Mouse (Mus musculus): ENCODE measurements around the gene Efcab5. TPM values are rescaled to one million over a fixed set of nuclear protein-coding genes. Genes with fewer than 3 reads are reported as not detected.
A peak's percentile ranks its signal among the peaks of the same experiment; 100 is the strongest.
"Not testable (repeated sequence)": the region's sequence is repeated elsewhere in the genome, so short reads cannot be mapped to it uniquely, and the experiment has no call there.

Efcab5 gene
- polyA plus RNA-seq, 1 experiment from 2014 or later: 0.15 TPM

DNA sequence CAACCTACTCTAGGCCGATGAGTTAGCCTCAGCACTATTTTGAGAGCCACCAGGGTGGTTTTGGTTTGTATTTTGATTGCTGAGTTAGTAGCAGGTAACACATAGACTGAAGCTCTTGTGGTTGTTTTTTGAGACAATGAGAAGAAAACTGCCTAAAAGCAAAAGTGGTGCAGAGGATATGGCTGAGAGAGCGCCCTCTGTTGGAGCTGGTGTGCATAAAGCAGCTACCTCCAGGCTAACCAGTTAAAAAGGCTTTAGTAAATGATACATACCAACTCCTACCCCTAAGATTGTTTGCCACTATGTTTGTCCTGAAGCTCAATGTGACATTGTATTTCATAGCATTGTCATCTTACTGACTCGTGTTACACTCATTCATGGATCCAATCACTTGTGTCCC lies 56.2 kb downstream of the Efcab5 start:
- no peaks in the 10 kb centered on the region for H3K36me3 ChIP-seq (ENCODE audit: control insufficient read depth, insufficient read depth, low read length)
- H3K4me1 ChIP-seq (replicated peaks; ENCODE audit: control insufficient read depth, insufficient read depth): no peaks in the 10 kb centered on the region
- no peaks in the 10 kb centered on the region for H3K27me3 ChIP-seq (ENCODE audit: control insufficient read depth, insufficient read depth, low read length)
- H3K4me2 ChIP-seq (replicated peaks; ENCODE audit: low read depth): no peak overlapping the region
- 57% methylated on average over 3 of the region's 3 CpGs for WGBS
- no peak for DNase-seq (ENCODE audit: low spot score)
- H3K9ac ChIP-seq (ENCODE audit: low read length): no peak overlapping the region
- no peak for ATAC-seq (ENCODE audit: low FRiP score, low TSS enrichment)
- no peak overlapping the region for H3K27ac ChIP-seq (replicated peaks)
- no peaks in the 10 kb centered on the region for H3K9me3 ChIP-seq (ENCODE audit: control insufficient read depth, low read length)
- TF ChIP-seq EP300 (optimal IDR thresholded peaks at IDR 0.05) (no peak), CTCF (IDR thresholded peaks at IDR 0.05; ENCODE audit: low read depth) (peak; percentile 61)
- no peak overlapping the region for H3K4me3 ChIP-seq (ENCODE audit: low read depth, low read length)

DNA sequence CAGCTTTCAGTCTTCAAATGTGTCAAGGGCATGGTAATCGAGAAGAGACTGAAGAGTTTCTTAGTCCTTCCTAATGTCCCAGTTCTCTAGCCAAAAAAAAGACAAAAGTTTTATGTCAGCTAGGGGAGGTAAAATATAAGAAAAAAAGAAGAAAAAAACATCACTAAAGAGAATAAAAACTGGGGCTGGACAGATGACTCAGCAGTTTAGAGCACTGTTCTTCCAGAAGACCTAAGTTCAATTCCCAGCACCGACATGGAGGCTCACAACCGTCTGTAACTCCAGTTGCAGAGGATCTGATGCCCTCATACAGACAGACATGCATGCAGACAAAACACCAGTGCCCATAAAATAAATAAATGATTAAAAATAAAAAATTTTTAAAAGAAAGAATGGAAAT lies 60.2 kb downstream of the Efcab5 start:
- Histone ChIP-seq H3K9me3 (ENCODE audit: control insufficient read depth, low read length) (no peaks in the 10 kb centered on the region), H3K27me3 (ENCODE audit: control insufficient read depth, insufficient read depth, low read length) (no peaks in the 10 kb centered on the region), H3K4me3 (ENCODE audit: low read depth, low read length) (no peak overlapping the region), H3K4me2 (replicated peaks; ENCODE audit: low read depth) (no peak overlapping the region), H3K36me3 (ENCODE audit: control insufficient read depth, insufficient read depth, low read length) (no peaks in the 10 kb centered on the region), H3K9ac (ENCODE audit: low read length) (no peak overlapping the region), H3K4me1 (replicated peaks; ENCODE audit: control insufficient read depth, insufficient read depth) (no peaks in the 10 kb centered on the region), H3K27ac (replicated peaks) (no peak overlapping the region)
- 87% methylated on average over 3 of the region's 3 CpGs for WGBS
- DNase-seq (ENCODE audit: low spot score) (no peak), ATAC-seq (ENCODE audit: low FRiP score, low TSS enrichment) (no peak)
- TF ChIP-seq CTCF (IDR thresholded peaks at IDR 0.05; ENCODE audit: low read depth) (no peak), EP300 (optimal IDR thresholded peaks at IDR 0.05) (no peak)

- ATAC-seq (ENCODE audit: low FRiP score, low TSS enrichment) (no peak), DNase-seq (ENCODE audit: low spot score) (no peak)
- no peaks in the 10 kb centered on the region for H3K9me3 ChIP-seq (ENCODE audit: control insufficient read depth, low read length)
- TF ChIP-seq EP300 (optimal IDR thresholded peaks at IDR 0.05): no peak
- TF ChIP-seq CTCF (IDR thresholded peaks at IDR 0.05; ENCODE audit: low read depth): no peak
- no peaks in the 10 kb centered on the region for H3K36me3 ChIP-seq (ENCODE audit: control insufficient read depth, insufficient read depth, low read length)
- no peaks in the 10 kb centered on the region for H3K27me3 ChIP-seq (ENCODE audit: control insufficient read depth, insufficient read depth, low read length)
- no peak overlapping the region for H3K4me3 ChIP-seq (ENCODE audit: low read depth, low read length)
- no peak overlapping the region for H3K9ac ChIP-seq (ENCODE audit: low read length)
- no peaks in the 10 kb centered on the region for H3K4me1 ChIP-seq (replicated peaks; ENCODE audit: control insufficient read depth, insufficient read depth)
- no peak overlapping the region for H3K4me2 ChIP-seq (replicated peaks; ENCODE audit: low read depth)
- 68% methylated on average over 6 of the region's 6 CpGs for WGBS
- H3K27ac ChIP-seq (replicated peaks): no peak overlapping the region
These were observed 77.6 kb downstream of the Efcab5 start for GRCm38 (mm10) chr11:77111141-77111540.

DNA sequence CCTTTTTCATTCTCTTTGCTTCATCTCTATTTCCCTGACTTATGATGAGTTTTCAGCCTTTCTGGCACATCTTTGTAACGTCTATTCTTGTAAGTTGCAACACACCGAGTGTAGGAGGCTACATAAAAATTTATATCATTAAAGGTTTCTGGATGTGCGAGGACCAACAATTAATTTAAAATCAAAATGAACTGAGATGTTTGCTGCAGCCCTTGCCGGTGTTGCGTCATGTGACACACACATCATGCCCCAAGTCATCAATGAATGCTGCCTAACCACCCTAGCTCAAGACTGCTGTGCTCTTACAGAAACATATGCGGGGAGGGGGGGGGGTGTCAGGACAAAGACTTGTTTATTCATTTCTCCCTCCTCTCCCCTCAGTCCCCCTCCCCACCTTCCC lies 80.3 kb downstream of the Efcab5 start:
- WGBS: 91% methylated on average over 6 of the region's 6 CpGs
- no peaks in the 10 kb centered on the region for H3K27me3 ChIP-seq (ENCODE audit: control insufficient read depth, insufficient read depth, low read length)
- no peak overlapping the region for H3K4me3 ChIP-seq (ENCODE audit: low read depth, low read length)
- no peaks in the 10 kb centered on the region for H3K4me1 ChIP-seq (replicated peaks; ENCODE audit: control insufficient read depth, insufficient read depth)
- DNase-seq (ENCODE audit: low spot score) (no peak), ATAC-seq (ENCODE audit: low FRiP score, low TSS enrichment) (no peak)
- H3K9me3 ChIP-seq (ENCODE audit: control insufficient read depth, low read length): no peaks in the 10 kb centered on the region
- H3K27ac ChIP-seq (replicated peaks): no peak overlapping the region
- TF ChIP-seq EP300 (optimal IDR thresholded peaks at IDR 0.05): no peak
- H3K9ac ChIP-seq (ENCODE audit: low read length): no peak overlapping the region
- H3K4me2 ChIP-seq (replicated peaks; ENCODE audit: low read depth): no peak overlapping the region
- H3K36me3 ChIP-seq (ENCODE audit: control insufficient read depth, insufficient read depth, low read length): no peaks in the 10 kb centered on the region

DNA sequence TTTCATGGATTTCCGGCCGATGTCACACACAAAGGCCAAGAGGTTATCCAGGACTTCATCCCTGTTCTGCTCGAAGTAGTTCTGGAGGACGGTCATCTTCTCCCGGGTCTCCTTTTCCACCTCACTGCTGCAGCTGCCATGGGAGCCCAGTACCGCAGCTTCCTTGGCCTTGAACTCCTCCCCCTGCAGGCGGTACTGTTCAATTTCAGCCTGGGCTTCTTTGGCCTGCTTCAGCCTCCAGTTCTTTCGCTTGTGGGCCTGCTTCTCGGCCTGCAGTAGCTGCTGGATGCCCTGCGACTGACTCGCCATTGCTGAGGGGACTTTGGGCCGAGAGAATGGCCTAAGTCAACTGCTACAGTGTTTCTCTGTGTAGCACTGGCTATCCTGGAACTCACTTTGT lies 80.9 kb downstream of the Efcab5 start:
- not testable (repeated sequence) for H3K9me3 ChIP-seq (ENCODE audit: control insufficient read depth, low read length); H3K27ac ChIP-seq (replicated peaks); H3K4me3 ChIP-seq (ENCODE audit: low read depth, low read length); H3K9ac ChIP-seq (ENCODE audit: low read length); H3K4me1 ChIP-seq (replicated peaks; ENCODE audit: control insufficient read depth, insufficient read depth); H3K36me3 ChIP-seq (ENCODE audit: control insufficient read depth, insufficient read depth, low read length); DNase-seq (ENCODE audit: low spot score); ATAC-seq (ENCODE audit: low FRiP score, low TSS enrichment); H3K27me3 ChIP-seq (ENCODE audit: control insufficient read depth, insufficient read depth, low read length); H3K4me2 ChIP-seq (replicated peaks; ENCODE audit: low read depth)
- WGBS: 82% methylated on average over 12 of the region's 12 CpGs
- 0 out of 2 replicates have a peak, but pooled peaks have one; percentile 4 for TF ChIP-seq CTCF (IDR thresholded peaks at IDR 0.05; ENCODE audit: low read depth)

DNA sequence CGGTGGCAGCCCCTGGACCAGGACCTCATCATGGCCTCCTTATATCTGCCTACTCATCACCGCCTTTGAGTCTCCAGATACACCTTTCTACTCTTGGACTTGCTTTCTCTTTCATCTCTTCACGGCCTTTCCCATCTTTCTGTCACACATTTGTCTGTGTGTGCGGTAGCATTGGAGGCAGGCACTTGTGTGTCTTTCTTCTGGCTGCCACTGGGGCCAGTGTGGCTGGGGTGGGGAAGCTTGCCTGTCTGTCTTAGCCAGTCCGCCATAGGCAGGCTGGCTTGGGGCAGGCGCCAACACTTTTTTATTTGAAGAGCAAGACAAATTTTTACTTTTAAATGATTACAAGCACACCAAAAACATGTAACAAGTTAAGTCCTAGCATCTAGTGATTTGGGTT lies 81.8 kb downstream of the Efcab5 start:
- H3K4me3 ChIP-seq (ENCODE audit: low read depth, low read length): no peak overlapping the region
- no peak overlapping the region for H3K4me2 ChIP-seq (replicated peaks; ENCODE audit: low read depth)
- H3K9me3 ChIP-seq (ENCODE audit: control insufficient read depth, low read length): no peaks in the 10 kb centered on the region
- no peak for TF ChIP-seq CTCF (IDR thresholded peaks at IDR 0.05; ENCODE audit: low read depth)
- no peak for TF ChIP-seq EP300 (optimal IDR thresholded peaks at IDR 0.05)
- no peaks in the 10 kb centered on the region for H3K36me3 ChIP-seq (ENCODE audit: control insufficient read depth, insufficient read depth, low read length)
- DNase-seq (ENCODE audit: low spot score) (no peak), ATAC-seq (ENCODE audit: low FRiP score, low TSS enrichment) (no peak)
- no peaks in the 10 kb centered on the region for H3K4me1 ChIP-seq (replicated peaks; ENCODE audit: control insufficient read depth, insufficient read depth)
- no peaks in the 10 kb centered on the region for H3K27me3 ChIP-seq (ENCODE audit: control insufficient read depth, insufficient read depth, low read length)
- H3K9ac ChIP-seq (ENCODE audit: low read length): no peak overlapping the region
- no peak overlapping the region for H3K27ac ChIP-seq (replicated peaks)
- 94% methylated on average over 6 of the region's 6 CpGs for WGBS

Measured in stomach, postnatal 0 days (tissue).